Mouse (Mus musculus): ENCODE data around the gene Ppp1r14a.

The Ppp1r14a gene

GRCm38 (mm10) chr7:29271687-29272465, 17.2 kb upstream of the Ppp1r14a start:
- in situ Hi-C loops (cut with MboI; ENCODE audit: low pct_unique_long_range_greater_than_20kb in 1 of 2, low sequenced_read_pairs in 2 of 2, unreplicated experiment in 1 of 2) = no loop called here

GRCm38 (mm10) chr7:29276715-29277114, 12.4 kb upstream of the Ppp1r14a start:
- in situ Hi-C loops (cut with MboI; ENCODE audit: low pct_unique_long_range_greater_than_20kb in 1 of 2, low sequenced_read_pairs in 2 of 2, unreplicated experiment in 1 of 2) = no loop called here

GRCm38 (mm10) chr7:29277510-29277909, 11.6 kb upstream of the Ppp1r14a start:
- in situ Hi-C loops (cut with MboI; ENCODE audit: low pct_unique_long_range_greater_than_20kb in 1 of 2, low sequenced_read_pairs in 2 of 2, unreplicated experiment in 1 of 2) = no loop called here

- in situ Hi-C loops (cut with MboI; ENCODE audit: low pct_unique_long_range_greater_than_20kb in 1 of 2, low sequenced_read_pairs in 2 of 2, unreplicated experiment in 1 of 2) = no loop called here
Measured at GRCm38 (mm10) chr7:29279261-29279660, 9.8 kb upstream of the Ppp1r14a start.

GRCm38 (mm10) chr7:29279924-29280323, 9.2 kb upstream of the Ppp1r14a start:
- in situ Hi-C loops (cut with MboI; ENCODE audit: low pct_unique_long_range_greater_than_20kb in 1 of 2, low sequenced_read_pairs in 2 of 2, unreplicated experiment in 1 of 2) = no loop called here

- in situ Hi-C loops (cut with MboI; ENCODE audit: low pct_unique_long_range_greater_than_20kb in 1 of 2, low sequenced_read_pairs in 2 of 2, unreplicated experiment in 1 of 2) = no loop called here
Measured at GRCm38 (mm10) chr7:29280801-29281200, 8.3 kb upstream of the Ppp1r14a start.

GRCm38 (mm10) chr7:29281201-29282073, 7.7 kb upstream of the Ppp1r14a start, which contains the start of gene Spint2:
Spint2 (minus strand) TSS chr7:29281912.
- in situ Hi-C loops (cut with MboI; ENCODE audit: low pct_unique_long_range_greater_than_20kb in 1 of 2, low sequenced_read_pairs in 2 of 2, unreplicated experiment in 1 of 2) = no loop called here

- in situ Hi-C loops (cut with MboI; ENCODE audit: low pct_unique_long_range_greater_than_20kb in 1 of 2, low sequenced_read_pairs in 2 of 2, unreplicated experiment in 1 of 2) = no loop called here
Measured at GRCm38 (mm10) chr7:29282074-29282554, 7.0 kb upstream of the Ppp1r14a start.

- in situ Hi-C loops (cut with MboI; ENCODE audit: low pct_unique_long_range_greater_than_20kb in 1 of 2, low sequenced_read_pairs in 2 of 2, unreplicated experiment in 1 of 2) = no loop called here
Measured at GRCm38 (mm10) chr7:29283876-29284275, 5.2 kb upstream of the Ppp1r14a start.

GRCm38 (mm10) chr7:29284523-29284922, 4.6 kb upstream of the Ppp1r14a start:
- in situ Hi-C loops (cut with MboI; ENCODE audit: low pct_unique_long_range_greater_than_20kb in 1 of 2, low sequenced_read_pairs in 2 of 2, unreplicated experiment in 1 of 2) = no loop called here

GRCm38 (mm10) chr7:29287481-29287880, 1.6 kb upstream of the Ppp1r14a start:
- in situ Hi-C loops (cut with MboI; ENCODE audit: low pct_unique_long_range_greater_than_20kb in 1 of 2, low sequenced_read_pairs in 2 of 2, unreplicated experiment in 1 of 2) = no loop called here

GRCm38 (mm10) chr7:29288079-29288478, 1.0 kb upstream of the Ppp1r14a start:
- in situ Hi-C loops (cut with MboI; ENCODE audit: low pct_unique_long_range_greater_than_20kb in 1 of 2, low sequenced_read_pairs in 2 of 2, unreplicated experiment in 1 of 2) = no loop called here

GRCm38 (mm10) chr7:29289856-29290255, 748 bp downstream of the Ppp1r14a start:
- in situ Hi-C loops (cut with MboI; ENCODE audit: low pct_unique_long_range_greater_than_20kb in 1 of 2, low sequenced_read_pairs in 2 of 2, unreplicated experiment in 1 of 2) = loop anchor here in 1 of 2 experiments (10.0 kb wide), 1 partner anchor 235 kb away; no protein-coding TSS in a partner anchor

GRCm38 (mm10) chr7:29290691-29291485, 1.8 kb downstream of the Ppp1r14a start:
- in situ Hi-C loops (cut with MboI; ENCODE audit: low pct_unique_long_range_greater_than_20kb in 1 of 2, low sequenced_read_pairs in 2 of 2, unreplicated experiment in 1 of 2) = loop anchor here in 1 of 2 experiments (10.0 kb wide), 1 partner anchor 236 kb away; no protein-coding TSS in a partner anchor

- in situ Hi-C loops (cut with MboI; ENCODE audit: low pct_unique_long_range_greater_than_20kb in 1 of 2, low sequenced_read_pairs in 2 of 2, unreplicated experiment in 1 of 2) = loop anchor here in 1 of 2 experiments (10.0 kb wide), 1 partner anchor 237 kb away; no protein-coding TSS in a partner anchor
Measured at GRCm38 (mm10) chr7:29291616-29292457, 2.7 kb downstream of the Ppp1r14a start.

- in situ Hi-C loops (cut with MboI; ENCODE audit: low pct_unique_long_range_greater_than_20kb in 1 of 2, low sequenced_read_pairs in 2 of 2, unreplicated experiment in 1 of 2) = loop anchor here in 1 of 2 experiments (10.0 kb wide), 1 partner anchor 238 kb away; no protein-coding TSS in a partner anchor
Measured at GRCm38 (mm10) chr7:29292458-29293098, 3.5 kb downstream of the Ppp1r14a start.
